Mouse (Mus musculus) liver, embryonic 16.5 days (tissue): ENCODE measurements around the gene BC003965. TPM values are rescaled to one million over a fixed set of nuclear protein-coding genes. Genes with fewer than 3 reads are reported as not detected.

Experiments used
- ATAC-seq: fragments of 200-750 bp; cut with Nextera tagmentation; 2 replicates; pipeline ENCODE4 v1.8.0; 2017; ENCODE audit warnings: low read depth, mild to moderate bottlenecking, moderate number of reproducible peaks, moderate library complexity
- H3K27ac ChIP-seq: fragments of 300-500 bp; sonication (generic); 2 replicates; pipeline ENCODE4 v1.5.1; 2014; ENCODE audit warnings: mild to moderate bottlenecking, low read length
- H3K27me3 ChIP-seq: fragments of 300-500 bp; sonication (generic); 2 replicates; pipeline ENCODE4 v1.6.1; 2014; ENCODE audit warnings: low read depth, low read length, mixed read lengths; ENCODE audit not compliant: control insufficient read depth, insufficient read depth
- H3K36me3 ChIP-seq: fragments of 300-500 bp; sonication (generic); 2 replicates; pipeline ENCODE4 v1.6.1; 2014; ENCODE audit warnings: mild to moderate bottlenecking; ENCODE audit not compliant: control insufficient read depth, insufficient read depth
- H3K4me1 ChIP-seq: fragments of 300-500 bp; sonication (generic); 2 replicates; pipeline ENCODE4 v1.6.1; 2014; ENCODE audit warnings: low read depth, low read length, mixed read lengths; ENCODE audit not compliant: control insufficient read depth
- H3K4me2 ChIP-seq: fragments of 300-500 bp; sonication (generic); 2 replicates; pipeline ENCODE4 v1.6.1; 2014; ENCODE audit warnings: low read depth, low read length, mixed read lengths
- H3K4me3 ChIP-seq: fragments of 300-500 bp; sonication (generic); 2 replicates; pipeline ENCODE4 v1.5.1; 2014; ENCODE audit warnings: low read depth, mild to moderate bottlenecking, low read length
- H3K9ac ChIP-seq: fragments of 300-500 bp; sonication (generic); 2 replicates; pipeline ENCODE4 v1.6.1; 2014; ENCODE audit warnings: low read depth, low read length
- H3K9me3 ChIP-seq: fragments of 300-500 bp; sonication (generic); replicated peaks from 2 replicates; pipeline ENCODE4 v1.6.1; 2016; ENCODE audit warnings: low read length; ENCODE audit not compliant: control insufficient read depth
- WGBS: fragments of 180-500 bp; shearing (Covaris S2); extraction: QIAGEN DNeasy Blood & Tissue Kit; methylation state at CpG from one replicate; pipeline ENCODE4 v1.1.7; 2014; ENCODE audit not compliant: insufficient replicate concordance; 5-methylcytosine and 5-hydroxymethylcytosine counted together
- polyA plus RNA-seq: library from polyadenylated mRNA; unstranded; fragments of >200 nt; fragmentation: Nextera tagmentation; extraction: Ambion mirVana; gene quantifications from 2 replicates; pipeline ENCODE4 v1.2.1, GENCODE M21; 2015

BC003965 gene
- polyA plus RNA-seq, result 14.2 and 15.1 TPM in 2 replicates

DNA sequence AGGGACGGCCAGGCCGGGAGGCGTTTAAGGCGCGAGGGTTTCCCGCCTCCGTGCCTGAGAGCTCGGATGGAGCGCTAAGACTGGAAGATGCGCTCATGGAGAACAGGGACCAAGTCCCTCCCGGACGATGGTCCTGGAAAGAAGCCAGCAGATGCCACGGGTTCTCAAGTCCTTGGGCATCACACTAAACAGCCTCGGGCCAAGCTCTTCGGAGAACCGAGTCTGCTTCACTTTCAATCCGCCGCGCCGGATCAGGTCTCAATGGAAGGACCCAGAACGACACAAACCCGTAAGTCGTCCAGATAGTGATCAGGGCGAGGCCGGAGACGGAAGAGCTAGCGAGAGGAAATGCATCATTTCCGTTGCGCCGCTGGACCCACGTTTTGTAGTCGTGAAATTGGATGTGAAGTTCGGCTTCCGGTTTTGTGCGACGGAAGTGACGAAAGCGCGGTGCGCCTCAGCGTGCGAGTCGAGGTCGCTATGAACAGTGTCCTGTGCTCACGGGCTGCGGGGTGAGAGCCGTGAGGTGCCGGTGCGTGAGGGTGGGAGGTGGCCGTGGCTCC, at the start of gene BC003965:
TSS of gene BC003965 (plus strand) at position 426 of the 563 bp plus-strand sequence.
- Histone ChIP-seq H3K4me3 (peak within 1 kb of the TSS; percentile 96), H3K27ac (peak within 1 kb of the TSS; percentile 93), H3K4me1 (peaks cover 34% of the 10 kb centered on the region), H3K9me3 (no peaks in the 10 kb centered on the region), H3K36me3 (no peaks in the 10 kb centered on the region), H3K9ac (peak within 1 kb of the TSS; percentile 84), H3K4me2 (peak within 1 kb of the TSS; percentile 98), H3K27me3 (no peaks in the 10 kb centered on the region; the same call in 1 of the 2 replicates)
- ATAC-seq, result peak; percentile 82
- whole genome bisulfite sequencing, result under 1% methylated on average over 50 of the region's 50 CpGs

DNA sequence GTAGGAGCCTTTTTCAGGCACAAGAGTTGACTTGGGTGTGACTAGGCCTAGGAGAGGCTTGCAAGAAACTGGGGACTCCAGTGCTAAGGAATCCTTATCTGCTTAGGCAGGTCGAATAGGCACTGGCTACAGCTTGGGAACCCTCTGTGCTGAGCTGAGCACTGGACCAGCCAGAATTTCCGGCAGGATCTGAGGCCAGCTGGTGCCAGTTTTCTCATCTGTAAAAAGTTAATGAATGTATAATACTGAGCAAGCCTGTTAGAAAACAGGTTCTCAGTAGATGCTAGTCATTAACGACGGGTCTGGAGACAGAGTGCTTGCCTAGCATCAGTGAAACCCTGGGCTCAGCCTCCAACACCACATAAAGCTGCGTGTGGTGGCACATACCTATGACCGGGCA, 48.7 kb upstream of the BC003965 start:
- 78% methylated on average over 6 of the region's 6 CpGs for WGBS
- no peak overlapping the region for H3K4me3 ChIP-seq
- ATAC-seq, result no peak
- H3K27me3 ChIP-seq, result no peaks in the 10 kb centered on the region
- H3K36me3 ChIP-seq, result no peaks in the 10 kb centered on the region
- H3K4me1 ChIP-seq, result peaks cover 15% of the 10 kb centered on the region
- H3K9me3 ChIP-seq, result no peaks in the 10 kb centered on the region
- no peak overlapping the region for H3K4me2 ChIP-seq
- H3K27ac ChIP-seq, result no peak overlapping the region
- H3K9ac ChIP-seq, result no peak overlapping the region

DNA sequence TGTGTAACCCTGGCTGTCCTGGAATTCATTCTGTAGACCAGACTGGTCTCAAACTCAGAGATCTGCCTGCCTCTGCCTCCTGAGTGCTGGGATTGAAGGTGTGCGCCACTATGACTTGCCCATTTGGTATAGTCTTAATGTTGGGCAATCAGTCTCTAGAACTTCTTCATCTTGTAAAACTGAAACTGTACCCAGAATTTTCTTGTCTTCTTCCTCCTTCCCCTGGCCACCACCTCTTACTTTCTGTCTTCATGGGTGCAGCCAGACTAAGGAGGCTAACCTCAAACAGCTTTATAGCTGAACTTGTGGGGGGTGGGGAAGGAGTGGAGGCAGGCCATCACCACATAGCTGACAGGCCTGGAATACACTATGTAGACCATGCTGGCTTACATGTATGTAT, 45.6 kb upstream of the BC003965 start:
- no peaks in the 10 kb centered on the region for H3K36me3 ChIP-seq
- no peak overlapping the region for H3K27ac ChIP-seq
- H3K4me1 ChIP-seq, result peaks cover 10% of the 10 kb centered on the region
- no peaks in the 10 kb centered on the region for H3K9me3 ChIP-seq
- no peak for ATAC-seq
- H3K27me3 ChIP-seq, result no peaks in the 10 kb centered on the region
- no peak overlapping the region for H3K9ac ChIP-seq
- WGBS, result 75% methylated on average over 1 of the region's 1 CpGs
- no peak overlapping the region for H3K4me2 ChIP-seq
- no peak overlapping the region for H3K4me3 ChIP-seq

DNA sequence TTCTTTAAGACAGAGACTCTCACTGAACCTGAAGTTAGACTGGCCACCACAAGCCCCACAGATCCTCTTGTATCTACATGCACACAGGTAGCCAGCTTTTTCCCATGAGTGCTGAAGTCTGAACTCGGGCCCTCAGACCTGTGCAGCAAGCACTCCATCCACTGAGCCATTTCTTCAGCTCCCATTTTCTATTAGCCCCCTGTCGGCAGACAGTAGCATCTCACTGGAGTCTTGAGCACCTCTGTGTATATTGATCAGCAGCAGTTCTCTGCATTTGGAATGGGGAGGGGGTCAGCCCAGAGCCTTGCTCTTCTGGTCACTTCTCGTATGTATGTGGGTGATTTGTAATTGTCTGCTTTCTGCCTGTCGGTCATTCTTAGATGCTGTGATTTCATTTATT, 44.4 kb upstream of the BC003965 start:
- no peaks in the 10 kb centered on the region for H3K36me3 ChIP-seq
- H3K27me3 ChIP-seq, result no peaks in the 10 kb centered on the region
- H3K4me3 ChIP-seq, result no peak overlapping the region
- H3K4me1 ChIP-seq, result no peaks in the 10 kb centered on the region; the same call in 1 of the 2 replicates
- no peak for ATAC-seq
- H3K9ac ChIP-seq, result no peak overlapping the region
- H3K4me2 ChIP-seq, result no peak overlapping the region
- no peaks in the 10 kb centered on the region for H3K9me3 ChIP-seq
- 59% methylated on average over 4 of the region's 4 CpGs for WGBS
- H3K27ac ChIP-seq, result no peak overlapping the region

DNA sequence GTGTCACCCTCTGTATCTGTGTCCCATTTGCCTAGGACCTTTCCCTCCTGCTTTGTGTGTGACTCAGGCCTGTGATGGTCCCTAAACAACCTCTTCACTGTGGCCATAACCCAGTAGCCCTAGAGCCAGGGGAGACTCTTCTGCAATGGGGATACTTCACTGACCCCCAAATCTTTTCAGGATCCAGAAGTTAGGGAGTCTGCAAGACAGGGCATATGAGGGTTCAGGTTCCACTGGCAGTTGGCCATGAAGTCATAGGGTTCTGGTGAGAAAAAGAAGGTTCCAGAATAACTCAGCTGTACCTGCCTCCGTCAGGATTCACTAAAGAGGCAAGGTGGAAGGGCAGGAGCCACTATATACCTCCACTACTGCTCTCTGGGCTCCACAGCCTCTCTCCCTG, 22.2 kb upstream of the BC003965 start, which contains the start of gene Ccdc154:
TSS of gene Ccdc154 (plus strand) at position 301 of the 400 bp plus-strand sequence.
- Histone ChIP-seq H3K36me3 (peaks cover 19% of the 10 kb centered on the region), H3K27ac (no peak within 1 kb of the TSS), H3K9ac (no peak within 1 kb of the TSS), H3K4me2 (no peak within 1 kb of the TSS), H3K27me3 (no peaks in the 10 kb centered on the region), H3K9me3 (no peaks in the 10 kb centered on the region), H3K4me1 (no peaks in the 10 kb centered on the region), H3K4me3 (no peak within 1 kb of the TSS)
- ATAC-seq, result no peak
- 88% methylated on average over 1 of the region's 1 CpGs for WGBS

DNA sequence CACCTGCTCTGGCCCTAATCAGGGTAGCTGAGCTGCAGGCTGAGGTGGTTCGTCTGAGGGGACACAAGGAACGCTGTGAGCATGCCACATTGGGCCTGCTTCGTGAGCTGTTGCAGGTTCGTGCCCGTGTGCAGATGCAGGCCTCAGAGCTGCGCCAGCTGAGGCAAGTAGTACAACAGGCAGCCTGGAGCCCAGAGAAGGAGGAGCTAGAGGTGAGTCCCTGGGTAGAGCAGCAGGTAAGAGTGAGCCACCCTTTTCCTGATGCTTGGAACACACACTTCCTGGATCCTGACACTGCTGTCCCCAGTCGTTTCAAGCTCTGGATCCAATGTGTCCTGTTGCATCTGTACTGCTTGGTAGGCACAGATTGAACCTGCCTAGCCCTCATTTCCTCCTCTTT, 21.0 kb upstream of the BC003965 start:
- no peaks in the 10 kb centered on the region for H3K27me3 ChIP-seq
- no peaks in the 10 kb centered on the region for H3K4me1 ChIP-seq
- peaks cover 16% of the 10 kb centered on the region for H3K36me3 ChIP-seq
- no peak overlapping the region for H3K27ac ChIP-seq
- H3K9me3 ChIP-seq, result no peaks in the 10 kb centered on the region
- H3K4me3 ChIP-seq, result no peak overlapping the region
- no peak overlapping the region for H3K9ac ChIP-seq
- no peak overlapping the region for H3K4me2 ChIP-seq
- ATAC-seq, result no peak
- WGBS, result 70% methylated on average over 7 of the region's 7 CpGs

DNA sequence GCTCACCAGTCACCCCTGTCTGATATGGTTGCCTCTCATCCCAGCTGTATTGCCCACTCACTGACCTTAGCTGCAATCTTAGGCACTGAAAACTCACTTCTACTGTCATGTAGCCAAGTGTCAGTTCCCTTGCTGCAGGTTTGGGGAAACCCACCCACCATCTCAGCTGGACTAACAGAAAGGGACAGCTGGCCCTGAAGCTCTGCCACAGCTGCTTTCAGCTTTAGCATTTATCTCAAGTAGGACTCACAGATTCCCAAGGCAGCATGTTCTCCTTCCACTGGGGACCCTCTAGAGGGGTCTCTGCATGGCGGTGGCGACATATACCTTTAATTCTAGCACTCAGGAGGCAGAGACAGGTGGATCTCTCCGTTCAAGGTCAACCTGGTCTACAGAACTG, 19.6 kb upstream of the BC003965 start:
- Histone ChIP-seq H3K4me1 (no peaks in the 10 kb centered on the region), H3K9me3 (no peaks in the 10 kb centered on the region), H3K4me2 (no peak overlapping the region), H3K4me3 (no peak overlapping the region), H3K9ac (no peak overlapping the region), H3K36me3 (peaks cover 13% of the 10 kb centered on the region), H3K27ac (no peak overlapping the region), H3K27me3 (no peaks in the 10 kb centered on the region)
- ATAC-seq, result no peak
- 72% methylated on average over 3 of the region's 3 CpGs for WGBS

DNA sequence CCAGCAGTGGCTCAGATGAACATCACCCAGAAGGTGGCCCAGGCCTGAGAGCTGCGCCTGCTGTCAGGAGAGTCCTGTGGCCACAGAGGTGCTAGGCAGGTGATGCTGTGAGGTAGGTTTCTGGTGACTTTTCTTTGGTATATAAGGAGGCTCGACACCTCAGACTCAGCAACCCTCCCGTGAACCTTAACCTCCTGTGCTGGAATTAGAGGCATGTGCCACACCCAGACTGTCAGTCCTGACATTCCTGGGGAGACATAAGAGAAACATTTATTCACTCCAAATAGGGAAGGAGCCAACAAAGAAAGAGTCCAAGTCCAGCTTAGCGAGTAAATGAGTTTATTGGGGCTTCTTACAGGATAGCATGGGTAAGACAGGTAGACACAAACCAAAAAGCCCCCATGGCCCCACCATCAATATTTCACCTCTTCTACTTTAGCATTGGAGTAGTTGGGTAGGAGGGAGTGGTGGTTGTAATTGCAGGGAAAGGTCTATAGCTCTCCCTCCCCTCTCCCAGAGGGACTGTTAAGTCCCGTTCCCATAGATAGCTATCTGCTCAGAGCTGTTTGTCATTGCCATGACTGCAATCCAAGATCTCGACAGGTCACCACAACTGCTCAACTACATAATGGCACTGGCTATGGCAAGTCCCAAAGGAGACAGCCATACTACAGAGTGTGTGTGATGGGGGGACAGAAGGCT, 18.2 kb upstream of the BC003965 start:
- Histone ChIP-seq H3K27ac (no peak overlapping the region), H3K4me3 (no peak overlapping the region), H3K9me3 (no peaks in the 10 kb centered on the region), H3K4me2 (no peak overlapping the region), H3K9ac (no peak overlapping the region), H3K4me1 (no peaks in the 10 kb centered on the region), H3K27me3 (no peaks in the 10 kb centered on the region), H3K36me3 (peaks cover 2% of the 10 kb centered on the region; the same call in 1 of the 2 replicates)
- ATAC-seq, result no peak
- WGBS, result 51% methylated on average over 6 of the region's 6 CpGs

DNA sequence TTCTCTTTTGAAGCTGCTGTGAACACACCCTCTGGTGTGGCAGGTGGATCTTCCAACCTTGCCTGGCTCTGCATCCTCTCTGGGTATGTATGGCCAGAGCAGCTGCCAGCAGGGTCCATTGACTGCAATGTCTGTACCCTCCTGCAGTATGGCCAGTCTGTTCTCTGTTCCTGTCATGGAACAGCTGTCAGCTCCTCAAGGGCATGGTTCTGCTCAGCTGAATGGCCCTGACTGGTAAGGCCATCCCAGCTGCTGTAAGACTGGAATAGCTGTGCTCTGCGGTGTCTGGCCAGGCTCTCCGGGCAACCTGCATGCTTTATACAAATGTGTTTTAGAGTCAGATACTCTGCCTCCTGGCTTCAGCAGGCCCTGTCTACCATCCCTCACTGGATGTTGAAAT, 14.6 kb upstream of the BC003965 start:
- Histone ChIP-seq H3K4me3 (no peak overlapping the region), H3K4me2 (no peak overlapping the region), H3K9me3 (no peaks in the 10 kb centered on the region), H3K9ac (no peak overlapping the region), H3K27me3 (no peaks in the 10 kb centered on the region), H3K27ac (no peak overlapping the region), H3K36me3 (no peaks in the 10 kb centered on the region), H3K4me1 (no peaks in the 10 kb centered on the region)
- WGBS, result 81% methylated on average over 2 of the region's 2 CpGs
- ATAC-seq, result no peak
